Mouse (Mus musculus): ENCODE results near the gene Gng2. TPM values are rescaled to one million over a fixed set of nuclear protein-coding genes. Genes with fewer than 3 reads are reported as not detected.

Gng2 gene
- polyA plus RNA-seq (2015; fragmentation: Nextera tagmentation; extraction: Ambion mirVana): 43.3 and 43.6 TPM in 2 replicates

DNA sequence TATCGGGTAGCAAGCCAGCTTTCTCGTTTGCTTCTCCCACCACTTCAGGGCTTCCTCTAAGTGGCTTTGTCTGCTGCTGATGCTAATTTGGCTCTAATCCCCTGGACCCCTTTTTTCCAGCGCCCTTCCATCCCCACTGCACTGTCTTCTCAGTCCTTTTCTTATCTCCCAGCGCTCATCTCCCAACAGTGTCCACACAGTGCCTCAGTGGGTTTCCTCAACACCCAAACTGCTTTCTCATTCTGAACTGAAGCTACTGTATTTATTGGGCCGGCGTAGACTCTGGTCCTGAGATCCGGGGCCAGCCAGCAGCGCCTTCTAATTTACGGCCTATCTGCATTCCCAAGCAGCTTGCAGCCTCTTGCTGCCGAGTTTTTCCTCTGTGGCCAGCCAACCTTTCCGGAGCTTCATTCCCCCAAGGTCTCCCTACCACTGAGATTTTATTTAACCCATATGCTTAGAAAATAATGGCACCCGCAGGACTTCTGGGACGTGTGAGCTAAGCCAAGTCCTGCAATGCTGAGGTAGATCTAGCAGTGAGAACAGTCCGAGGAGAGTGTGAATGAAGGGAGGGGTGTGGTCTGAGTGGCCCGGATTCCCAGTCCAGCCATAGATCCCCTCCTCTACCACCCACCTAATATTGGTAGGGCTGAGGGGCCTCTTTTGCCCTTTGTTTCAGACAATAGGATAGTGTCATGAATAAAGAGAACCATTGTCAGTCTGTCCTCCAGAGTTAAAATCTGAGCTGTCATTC is at the start of gene Gng2:
Gene Gng2, minus strand, starts transcription at position 357 of the 754 bp plus-strand sequence.
- WGBS: 13% methylated on average over 15 of the region's 15 CpGs
- Histone ChIP-seq H3K9me3 (replicated peaks; ENCODE audit: control insufficient read depth, low read length) (no peaks in the 10 kb centered on the region), H3K9ac (ENCODE audit: low read length) (peak within 1 kb of the TSS; percentile 66), H3K36me3 (ENCODE audit: control insufficient read depth, insufficient read depth, low read length) (no peaks in the 10 kb centered on the region), H3K27ac (ENCODE audit: low read length) (peak within 1 kb of the TSS; percentile 86), H3K4me1 (ENCODE audit: control insufficient read depth, insufficient read depth, low read length) (peaks cover 11% of the 10 kb centered on the region), H3K4me3 (replicated peaks; ENCODE audit: low read length) (peak within 1 kb of the TSS; percentile 51), H3K27me3 (ENCODE audit: control insufficient read depth, insufficient read depth, low read length) (no peaks in the 10 kb centered on the region), H3K4me2 (ENCODE audit: low read depth, low read length) (peak within 1 kb of the TSS; percentile 78)
- ATAC-seq (ENCODE audit: insufficient read depth, low FRiP score): peak; percentile 44; the same call in 1 of the 2 replicates

GRCm38 (mm10) chr14:20024888-20025719 is 47.7 kb upstream of the Gng2 start:
- Histone ChIP-seq H3K4me2 (ENCODE audit: low read depth, low read length) (no peak overlapping the region), H3K27me3 (ENCODE audit: control insufficient read depth, insufficient read depth, low read length) (no peaks in the 10 kb centered on the region), H3K4me1 (ENCODE audit: control insufficient read depth, insufficient read depth, low read length) (no peaks in the 10 kb centered on the region), H3K36me3 (ENCODE audit: control insufficient read depth, insufficient read depth, low read length) (no peaks in the 10 kb centered on the region), H3K9ac (ENCODE audit: low read length) (no peak overlapping the region), H3K9me3 (replicated peaks; ENCODE audit: control insufficient read depth, low read length) (no peaks in the 10 kb centered on the region), H3K4me3 (replicated peaks; ENCODE audit: low read length) (no peak overlapping the region), H3K27ac (ENCODE audit: low read length) (no peak overlapping the region)
- 45% methylated on average over 6 of the region's 6 CpGs for WGBS
- no peak for ATAC-seq (ENCODE audit: insufficient read depth, low FRiP score)

DNA sequence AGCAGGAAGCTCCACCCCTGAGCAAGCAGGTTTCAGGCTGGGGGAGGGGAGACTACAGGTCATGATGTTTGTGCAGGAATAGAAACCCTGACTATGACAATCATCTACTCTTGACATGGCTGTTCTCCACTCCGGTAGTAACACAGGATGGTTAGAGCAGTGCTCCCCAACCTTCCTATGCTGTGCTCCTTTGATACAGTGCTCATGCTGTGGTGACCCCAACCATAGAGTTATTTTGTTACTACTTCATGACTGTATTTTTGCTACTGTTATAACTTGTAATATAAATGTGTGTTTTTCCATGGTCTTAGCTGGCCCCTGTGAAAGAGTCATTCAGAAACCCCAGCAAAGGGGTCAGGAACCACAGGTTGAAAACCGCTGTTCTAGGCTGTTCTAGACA is 46.5 kb upstream of the Gng2 start:
- Histone ChIP-seq H3K4me1 (ENCODE audit: control insufficient read depth, insufficient read depth, low read length) (no peaks in the 10 kb centered on the region), H3K9me3 (replicated peaks; ENCODE audit: control insufficient read depth, low read length) (no peaks in the 10 kb centered on the region), H3K27ac (ENCODE audit: low read length) (no peak overlapping the region), H3K9ac (ENCODE audit: low read length) (no peak overlapping the region), H3K4me2 (ENCODE audit: low read depth, low read length) (no peak overlapping the region), H3K4me3 (replicated peaks; ENCODE audit: low read length) (no peak overlapping the region), H3K36me3 (ENCODE audit: control insufficient read depth, insufficient read depth, low read length) (no peaks in the 10 kb centered on the region), H3K27me3 (ENCODE audit: control insufficient read depth, insufficient read depth, low read length) (no peaks in the 10 kb centered on the region)
- 99% methylated on average over 2 of the region's 2 CpGs for WGBS
- no peak for ATAC-seq (ENCODE audit: insufficient read depth, low FRiP score)

- Histone ChIP-seq H3K9ac (ENCODE audit: low read length) (no peak overlapping the region), H3K36me3 (ENCODE audit: control insufficient read depth, insufficient read depth, low read length) (no peaks in the 10 kb centered on the region), H3K4me3 (replicated peaks; ENCODE audit: low read length) (no peak overlapping the region), H3K27ac (ENCODE audit: low read length) (no peak overlapping the region), H3K27me3 (ENCODE audit: control insufficient read depth, insufficient read depth, low read length) (no peaks in the 10 kb centered on the region), H3K4me2 (ENCODE audit: low read depth, low read length) (no peak overlapping the region), H3K4me1 (ENCODE audit: control insufficient read depth, insufficient read depth, low read length) (no peaks in the 10 kb centered on the region), H3K9me3 (replicated peaks; ENCODE audit: control insufficient read depth, low read length) (no peaks in the 10 kb centered on the region)
- WGBS: 68% methylated on average over 3 of the region's 3 CpGs
- no peak for ATAC-seq (ENCODE audit: insufficient read depth, low FRiP score)
Measured at GRCm38 (mm10) chr14:20019486-20019885, 42.1 kb upstream of the Gng2 start.

DNA sequence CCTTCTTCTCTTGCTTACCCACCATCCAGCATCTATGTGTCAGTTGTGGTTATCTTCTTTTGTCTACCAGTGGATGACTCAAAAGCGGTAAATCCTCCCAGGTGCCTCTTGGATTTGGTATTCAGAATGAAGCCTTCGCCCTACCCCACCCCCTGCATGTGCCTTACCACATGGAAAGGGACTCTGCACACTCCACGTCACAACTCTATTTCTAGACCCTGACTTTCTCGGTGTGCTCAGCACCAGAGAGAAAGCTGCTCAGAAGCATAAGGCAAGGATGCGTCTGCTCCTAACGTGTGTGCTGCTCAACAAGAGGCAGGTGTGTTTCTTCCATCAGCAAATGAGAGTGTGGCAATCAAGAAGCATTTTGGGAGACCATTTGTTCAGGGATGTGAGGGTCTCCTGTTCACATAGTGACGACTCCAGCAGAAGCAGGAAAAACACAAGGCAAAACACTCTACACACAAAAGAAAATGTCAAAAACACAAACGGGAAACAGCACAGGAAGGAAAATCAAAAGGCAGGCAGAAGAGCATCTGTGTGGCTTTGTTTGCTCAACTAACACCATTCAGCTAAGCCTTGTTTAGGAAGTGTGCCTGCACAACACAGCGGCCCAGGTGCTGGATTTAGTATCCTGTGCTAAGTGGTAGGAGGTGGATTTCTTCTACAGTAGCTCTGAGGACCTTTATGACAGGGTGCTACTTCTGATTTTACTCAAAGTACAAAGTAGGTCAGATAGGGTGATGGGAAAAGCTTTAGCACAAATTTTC is 35.3 kb upstream of the Gng2 start:
- no peak overlapping the region for H3K27ac ChIP-seq (ENCODE audit: low read length)
- H3K9me3 ChIP-seq (replicated peaks; ENCODE audit: control insufficient read depth, low read length): no peaks in the 10 kb centered on the region
- no peak for ATAC-seq (ENCODE audit: insufficient read depth, low FRiP score)

GRCm38 (mm10) chr14:20007446-20007845 is 30.0 kb upstream of the Gng2 start:
- H3K36me3 ChIP-seq (ENCODE audit: control insufficient read depth, insufficient read depth, low read length): no peaks in the 10 kb centered on the region
- H3K27ac ChIP-seq (ENCODE audit: low read length): no peak overlapping the region
- no peaks in the 10 kb centered on the region for H3K4me1 ChIP-seq (ENCODE audit: control insufficient read depth, insufficient read depth, low read length)
- H3K9me3 ChIP-seq (replicated peaks; ENCODE audit: control insufficient read depth, low read length): no peaks in the 10 kb centered on the region
- no peak overlapping the region for H3K4me3 ChIP-seq (replicated peaks; ENCODE audit: low read length)
- WGBS: 62% methylated on average over 3 of the region's 3 CpGs
- ATAC-seq (ENCODE audit: insufficient read depth, low FRiP score): no peak
- no peaks in the 10 kb centered on the region for H3K27me3 ChIP-seq (ENCODE audit: control insufficient read depth, insufficient read depth, low read length)
- no peak overlapping the region for H3K4me2 ChIP-seq (ENCODE audit: low read depth, low read length)
- no peak overlapping the region for H3K9ac ChIP-seq (ENCODE audit: low read length)

More for the DNA sequence above, 35.3 kb upstream of the Gng2 start:
- H3K27me3 ChIP-seq (ENCODE audit: control insufficient read depth, insufficient read depth, low read length): no peaks in the 10 kb centered on the region
- no peaks in the 10 kb centered on the region for H3K36me3 ChIP-seq (ENCODE audit: control insufficient read depth, insufficient read depth, low read length)
- H3K4me1 ChIP-seq (ENCODE audit: control insufficient read depth, insufficient read depth, low read length): no peaks in the 10 kb centered on the region
- no peak overlapping the region for H3K4me2 ChIP-seq (ENCODE audit: low read depth, low read length)
- 55% methylated on average over 9 of the region's 9 CpGs for WGBS
- H3K4me3 ChIP-seq (replicated peaks; ENCODE audit: low read length): no peak overlapping the region
- no peak overlapping the region for H3K9ac ChIP-seq (ENCODE audit: low read length)

DNA sequence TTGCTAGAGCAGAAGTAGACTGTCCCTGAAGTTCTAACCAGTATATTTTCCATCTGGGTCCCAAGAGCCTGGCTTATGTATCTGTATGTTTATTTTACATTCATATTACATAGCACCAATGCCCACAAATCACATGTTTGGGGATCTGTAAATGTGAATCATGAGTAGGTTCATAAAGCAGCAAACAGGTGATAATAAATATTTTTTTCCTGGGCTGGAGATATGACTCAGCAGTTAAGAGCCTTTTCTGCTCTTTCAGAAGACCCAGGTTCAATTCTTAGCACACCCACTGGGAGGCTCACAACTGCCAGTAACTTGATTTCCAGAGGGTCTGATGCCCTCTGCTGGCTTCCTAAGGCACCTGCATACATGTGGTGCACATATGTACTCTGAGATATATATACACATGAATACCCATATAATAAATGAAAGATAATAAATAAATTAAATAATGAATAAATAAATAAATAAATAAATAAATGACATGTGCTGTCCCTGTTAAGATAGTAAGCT is 27.4 kb upstream of the Gng2 start:
- Histone ChIP-seq H3K27ac (ENCODE audit: low read length) (no peak overlapping the region), H3K9ac (ENCODE audit: low read length) (no peak overlapping the region), H3K4me2 (ENCODE audit: low read depth, low read length) (no peak overlapping the region), H3K4me3 (replicated peaks; ENCODE audit: low read length) (no peak overlapping the region), H3K9me3 (replicated peaks; ENCODE audit: control insufficient read depth, low read length) (no peaks in the 10 kb centered on the region), H3K4me1 (ENCODE audit: control insufficient read depth, insufficient read depth, low read length) (no peaks in the 10 kb centered on the region), H3K27me3 (ENCODE audit: control insufficient read depth, insufficient read depth, low read length) (no peaks in the 10 kb centered on the region), H3K36me3 (ENCODE audit: control insufficient read depth, insufficient read depth, low read length) (no peaks in the 10 kb centered on the region)
- no peak for ATAC-seq (ENCODE audit: insufficient read depth, low FRiP score)

GRCm38 (mm10) chr14:19996853-19997252 is 19.4 kb upstream of the Gng2 start:
- WGBS: 90% methylated on average over 5 of the region's 5 CpGs
- no peak overlapping the region for H3K4me2 ChIP-seq (ENCODE audit: low read depth, low read length)
- no peak overlapping the region for H3K27ac ChIP-seq (ENCODE audit: low read length)
- H3K4me3 ChIP-seq (replicated peaks; ENCODE audit: low read length): no peak overlapping the region
- no peaks in the 10 kb centered on the region for H3K4me1 ChIP-seq (ENCODE audit: control insufficient read depth, insufficient read depth, low read length)
- H3K9me3 ChIP-seq (replicated peaks; ENCODE audit: control insufficient read depth, low read length): no peaks in the 10 kb centered on the region
- H3K27me3 ChIP-seq (ENCODE audit: control insufficient read depth, insufficient read depth, low read length): no peaks in the 10 kb centered on the region
- H3K36me3 ChIP-seq (ENCODE audit: control insufficient read depth, insufficient read depth, low read length): no peaks in the 10 kb centered on the region
- ATAC-seq (ENCODE audit: insufficient read depth, low FRiP score): no peak
- H3K9ac ChIP-seq (ENCODE audit: low read length): no peak overlapping the region

Measured in stomach, embryonic 16.5 days (tissue).